Mouse (Mus musculus): ENCODE data around the gene Rundc3a. TPM values are rescaled to one million over a fixed set of nuclear protein-coding genes. Genes with fewer than 3 reads are reported as not detected.

Rundc3a gene
- polyA plus RNA-seq, 1 experiment from 2014 or later, result 106 TPM

GRCm38 (mm10) chr11:102374108-102374725 is 19.0 kb upstream of the Rundc3a start:
- no peak overlapping the region for H3K27ac ChIP-seq
- peaks cover 8% of the 10 kb centered on the region; the same call in 1 of the 2 replicates for H3K4me1 ChIP-seq (replicated peaks; ENCODE audit: control insufficient read depth, insufficient read depth, low read length)
- WGBS, result 82% methylated on average over 7 of the region's 7 CpGs
- no peak overlapping the region for H3K4me2 ChIP-seq (replicated peaks)
- no peak overlapping the region for H3K4me3 ChIP-seq (replicated peaks; ENCODE audit: low read length)
- H3K9ac ChIP-seq, result no peak overlapping the region
- H3K9me3 ChIP-seq (ENCODE audit: control insufficient read depth, low read length), result no peaks in the 10 kb centered on the region
- DNase-seq (ENCODE audit: low spot score) (no peak), ATAC-seq (ENCODE audit: low FRiP score) (no peak)
- H3K36me3 ChIP-seq (replicated peaks; ENCODE audit: control insufficient read depth, insufficient read depth), result no peaks in the 10 kb centered on the region
- H3K27me3 ChIP-seq (ENCODE audit: control insufficient read depth, insufficient read depth, low read length), result no peaks in the 10 kb centered on the region

GRCm38 (mm10) chr11:102375196-102376173 is 17.7 kb upstream of the Rundc3a start:
- H3K4me3 ChIP-seq (replicated peaks; ENCODE audit: low read length), result no peak overlapping the region
- peak overlapping the region; percentile 39 for H3K4me2 ChIP-seq (replicated peaks)
- ATAC-seq (ENCODE audit: low FRiP score) (no peak), DNase-seq (ENCODE audit: low spot score) (peak; percentile 29)
- H3K27me3 ChIP-seq (ENCODE audit: control insufficient read depth, insufficient read depth, low read length), result no peaks in the 10 kb centered on the region
- no peak overlapping the region for H3K9ac ChIP-seq
- WGBS, result 5% methylated on average over 23 of the region's 23 CpGs
- H3K4me1 ChIP-seq (replicated peaks; ENCODE audit: control insufficient read depth, insufficient read depth, low read length), result peaks cover 8% of the 10 kb centered on the region; the same call in 1 of the 2 replicates
- H3K27ac ChIP-seq, result no peak overlapping the region
- no peaks in the 10 kb centered on the region for H3K9me3 ChIP-seq (ENCODE audit: control insufficient read depth, low read length)
- no peaks in the 10 kb centered on the region for H3K36me3 ChIP-seq (replicated peaks; ENCODE audit: control insufficient read depth, insufficient read depth)

- Histone ChIP-seq H3K9me3 (ENCODE audit: control insufficient read depth, low read length) (no peaks in the 10 kb centered on the region), H3K4me2 (replicated peaks) (peak overlapping the region; percentile 39)
- DNase-seq (ENCODE audit: low spot score), result peak; percentile 26
Observed at GRCm38 (mm10) chr11:102376196-102376835, 16.9 kb upstream of the Rundc3a start.

GRCm38 (mm10) chr11:102377186-102377585 is 16.0 kb upstream of the Rundc3a start:
- ATAC-seq (ENCODE audit: low FRiP score), result no peak
- Histone ChIP-seq H3K36me3 (replicated peaks; ENCODE audit: control insufficient read depth, insufficient read depth) (no peaks in the 10 kb centered on the region), H3K9ac (no peak overlapping the region), H3K4me2 (replicated peaks) (no peak overlapping the region), H3K9me3 (ENCODE audit: control insufficient read depth, low read length) (no peaks in the 10 kb centered on the region), H3K4me1 (replicated peaks; ENCODE audit: control insufficient read depth, insufficient read depth, low read length) (peaks cover 8% of the 10 kb centered on the region; the same call in 1 of the 2 replicates), H3K4me3 (replicated peaks; ENCODE audit: low read length) (no peak overlapping the region), H3K27me3 (ENCODE audit: control insufficient read depth, insufficient read depth, low read length) (no peaks in the 10 kb centered on the region), H3K27ac (no peak overlapping the region)
- 65% methylated on average over 12 of the region's 12 CpGs for WGBS
- DNase-seq (ENCODE audit: low spot score), result no peak

More at GRCm38 (mm10) chr11:102376196-102376835, 16.9 kb upstream of the Rundc3a start:
- Histone ChIP-seq H3K27me3 (ENCODE audit: control insufficient read depth, insufficient read depth, low read length) (no peaks in the 10 kb centered on the region), H3K4me1 (replicated peaks; ENCODE audit: control insufficient read depth, insufficient read depth, low read length) (peaks cover 8% of the 10 kb centered on the region; the same call in 1 of the 2 replicates), H3K4me3 (replicated peaks; ENCODE audit: low read length) (no peak overlapping the region), H3K36me3 (replicated peaks; ENCODE audit: control insufficient read depth, insufficient read depth) (no peaks in the 10 kb centered on the region), H3K9ac (no peak overlapping the region), H3K27ac (no peak overlapping the region)
- 9% methylated on average over 8 of the region's 8 CpGs for WGBS
- ATAC-seq (ENCODE audit: low FRiP score), result no peak

GRCm38 (mm10) chr11:102380091-102380490 is 13.1 kb upstream of the Rundc3a start:
- H3K4me2 ChIP-seq (replicated peaks), result no peak overlapping the region
- WGBS, result 81% methylated on average over 5 of the region's 5 CpGs

GRCm38 (mm10) chr11:102381341-102382100 is 11.7 kb upstream of the Rundc3a start:
- WGBS, result 32% methylated on average over 4 of the region's 4 CpGs
- H3K27me3 ChIP-seq (ENCODE audit: control insufficient read depth, insufficient read depth, low read length), result no peaks in the 10 kb centered on the region
- H3K36me3 ChIP-seq (replicated peaks; ENCODE audit: control insufficient read depth, insufficient read depth), result no peaks in the 10 kb centered on the region
- H3K4me3 ChIP-seq (replicated peaks; ENCODE audit: low read length), result no peak overlapping the region
- DNase-seq (ENCODE audit: low spot score) (no peak), ATAC-seq (ENCODE audit: low FRiP score) (no peak)
- H3K4me2 ChIP-seq (replicated peaks), result no peak overlapping the region
- no peaks in the 10 kb centered on the region for H3K9me3 ChIP-seq (ENCODE audit: control insufficient read depth, low read length)
- no peaks in the 10 kb centered on the region for H3K4me1 ChIP-seq (replicated peaks; ENCODE audit: control insufficient read depth, insufficient read depth, low read length)
- no peak overlapping the region for H3K27ac ChIP-seq
- no peak overlapping the region for H3K9ac ChIP-seq

More at GRCm38 (mm10) chr11:102380091-102380490, 13.1 kb upstream of the Rundc3a start:
- no peaks in the 10 kb centered on the region for H3K9me3 ChIP-seq (ENCODE audit: control insufficient read depth, low read length)
- H3K4me3 ChIP-seq (replicated peaks; ENCODE audit: low read length), result no peak overlapping the region
- no peak overlapping the region for H3K9ac ChIP-seq
- no peaks in the 10 kb centered on the region for H3K36me3 ChIP-seq (replicated peaks; ENCODE audit: control insufficient read depth, insufficient read depth)
- H3K4me1 ChIP-seq (replicated peaks; ENCODE audit: control insufficient read depth, insufficient read depth, low read length), result peaks cover 8% of the 10 kb centered on the region; the same call in 1 of the 2 replicates
- no peak for ATAC-seq (ENCODE audit: low FRiP score)
- H3K27ac ChIP-seq, result no peak overlapping the region
- no peaks in the 10 kb centered on the region for H3K27me3 ChIP-seq (ENCODE audit: control insufficient read depth, insufficient read depth, low read length)
- no peak for DNase-seq (ENCODE audit: low spot score)

- Histone ChIP-seq H3K4me1 (replicated peaks; ENCODE audit: control insufficient read depth, insufficient read depth, low read length) (no peaks in the 10 kb centered on the region), H3K27ac (no peak overlapping the region), H3K9ac (no peak overlapping the region), H3K4me2 (replicated peaks) (no peak overlapping the region), H3K27me3 (ENCODE audit: control insufficient read depth, insufficient read depth, low read length) (no peaks in the 10 kb centered on the region), H3K4me3 (replicated peaks; ENCODE audit: low read length) (no peak overlapping the region), H3K36me3 (replicated peaks; ENCODE audit: control insufficient read depth, insufficient read depth) (no peaks in the 10 kb centered on the region), H3K9me3 (ENCODE audit: control insufficient read depth, low read length) (no peaks in the 10 kb centered on the region)
- ATAC-seq (ENCODE audit: low FRiP score) (no peak), DNase-seq (ENCODE audit: low spot score) (no peak)
- 92% methylated on average over 3 of the region's 3 CpGs for WGBS
Observed at GRCm38 (mm10) chr11:102382794-102383193, 10.4 kb upstream of the Rundc3a start.

GRCm38 (mm10) chr11:102383365-102384136 is 9.7 kb upstream of the Rundc3a start:
- Histone ChIP-seq H3K4me3 (replicated peaks; ENCODE audit: low read length) (no peak overlapping the region), H3K9ac (no peak overlapping the region), H3K9me3 (ENCODE audit: control insufficient read depth, low read length) (no peaks in the 10 kb centered on the region), H3K36me3 (replicated peaks; ENCODE audit: control insufficient read depth, insufficient read depth) (no peaks in the 10 kb centered on the region), H3K27me3 (ENCODE audit: control insufficient read depth, insufficient read depth, low read length) (no peaks in the 10 kb centered on the region), H3K4me2 (replicated peaks) (no peak overlapping the region), H3K4me1 (replicated peaks; ENCODE audit: control insufficient read depth, insufficient read depth, low read length) (no peaks in the 10 kb centered on the region), H3K27ac (no peak overlapping the region)
- ATAC-seq (ENCODE audit: low FRiP score) (no peak), DNase-seq (ENCODE audit: low spot score) (no peak)
- WGBS, result 90% methylated on average over 1 of the region's 1 CpGs
